Mouse (Mus musculus): ENCODE measurements around the gene Rybp.

DNA sequence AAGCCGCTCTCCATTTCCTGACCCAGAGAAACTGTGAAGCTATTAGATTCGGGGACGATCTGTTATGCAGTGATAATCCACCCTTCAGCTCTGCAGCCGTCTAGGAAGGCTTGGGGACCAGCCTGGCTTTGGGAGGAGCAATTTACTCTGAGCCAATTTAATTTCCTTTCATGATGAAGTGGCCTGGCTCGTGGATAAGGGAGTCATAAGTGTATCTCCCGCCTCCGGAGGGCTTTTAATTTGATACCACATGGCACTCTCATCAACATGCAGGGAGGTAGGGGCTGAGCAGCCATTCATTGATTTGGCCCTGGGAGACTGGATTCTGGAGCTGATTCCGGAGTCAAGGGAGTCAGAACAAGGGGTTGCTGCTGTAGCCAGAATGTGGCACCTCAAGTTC is 35.3 kb upstream of the Rybp start:
- TF ChIP-seq CTCF (IDR thresholded peaks at IDR 0.05; ENCODE audit: low read depth) (no peak), EP300 (optimal IDR thresholded peaks at IDR 0.05) (no peak)
